Mouse (Mus musculus): ENCODE results near the gene Gabarapl1.
"Not testable (repeated sequence)": the region's sequence is repeated elsewhere in the genome, so short reads cannot be mapped to it uniquely, and the experiment has no call there.

Gabarapl1 gene

GRCm38 (mm10) chr6:129532942-129533860 is at the start of gene Gabarapl1:
Gene Gabarapl1 (plus strand): TSS chr6:129533160.
- peak; percentile 96 for DNase-seq

GRCm38 (mm10) chr6:129494924-129495323 is 38.0 kb upstream of the Gabarapl1 start:
- no peak for DNase-seq

- no peak for DNase-seq
These were observed 35.4 kb upstream of the Gabarapl1 start for GRCm38 (mm10) chr6:129497345-129498218.

GRCm38 (mm10) chr6:129499516-129499915 is 33.4 kb upstream of the Gabarapl1 start:
- not testable (repeated sequence) for DNase-seq

GRCm38 (mm10) chr6:129503471-129503870 is 29.5 kb upstream of the Gabarapl1 start:
- DNase-seq: no peak

- no peak for DNase-seq
These were observed 25.9 kb upstream of the Gabarapl1 start, which contains the start of gene Olr1 for GRCm38 (mm10) chr6:129507024-129507423. Gene Olr1 (minus strand): TSS chr6:129507165.

- DNase-seq: peak; percentile 75
These were observed 22.6 kb upstream of the Gabarapl1 start for GRCm38 (mm10) chr6:129510120-129510911.

GRCm38 (mm10) chr6:129512367-129512766 is 20.6 kb upstream of the Gabarapl1 start, which contains the start of gene Tmem52b:
Gene Tmem52b (plus strand): TSS chr6:129512555.
- DNase-seq: peak; percentile 68

- no peak for DNase-seq
These were observed 20.1 kb upstream of the Gabarapl1 start for GRCm38 (mm10) chr6:129512868-129513267.

- DNase-seq: no peak
These were observed 19.6 kb upstream of the Gabarapl1 start for GRCm38 (mm10) chr6:129513409-129513808.

- DNase-seq: no peak
These were observed 18.6 kb upstream of the Gabarapl1 start for GRCm38 (mm10) chr6:129514376-129514775.

GRCm38 (mm10) chr6:129515068-129515467 is 17.9 kb upstream of the Gabarapl1 start:
- no peak for DNase-seq

GRCm38 (mm10) chr6:129516388-129516787 is 16.6 kb upstream of the Gabarapl1 start:
- DNase-seq: no peak

GRCm38 (mm10) chr6:129517752-129518408 is 15.1 kb upstream of the Gabarapl1 start:
- peak; percentile 81 for DNase-seq

GRCm38 (mm10) chr6:129526069-129526468 is 6.9 kb upstream of the Gabarapl1 start:
- no peak for DNase-seq

GRCm38 (mm10) chr6:129527416-129527815 is 5.5 kb upstream of the Gabarapl1 start:
- DNase-seq: no peak

GRCm38 (mm10) chr6:129529605-129530004 is 3.4 kb upstream of the Gabarapl1 start:
- no peak for DNase-seq

- DNase-seq: peak; percentile 92
These were observed 2.7 kb upstream of the Gabarapl1 start for GRCm38 (mm10) chr6:129530261-129530660.

- DNase-seq: peak; percentile 97
These were observed 411 bp upstream of the Gabarapl1 start for GRCm38 (mm10) chr6:129532556-129532941.

- no peak for DNase-seq
These were observed 1.1 kb downstream of the Gabarapl1 start for GRCm38 (mm10) chr6:129534057-129534456.

- peak; percentile 80 for DNase-seq
These were observed 1.7 kb downstream of the Gabarapl1 start for GRCm38 (mm10) chr6:129534627-129535190.

Data from kidney, adult 9 months (tissue).